Mouse (Mus musculus) heart, embryonic 16.5 days (tissue): ENCODE data around the gene Dlgap3. TPM values are rescaled to one million over a fixed set of nuclear protein-coding genes. Genes with fewer than 3 reads are reported as not detected.

ENCODE experiments used
- ATAC-seq: fragments of 200-750 bp; cut with Nextera tagmentation; replicated peaks from 2 replicates; pipeline ENCODE4 v1.8.0; 2017; ENCODE audit warnings: moderate number of reproducible peaks; ENCODE audit not compliant: insufficient read depth, low FRiP score; ENCODE audit errors: extremely low read depth
- H3K27ac ChIP-seq: fragments of 300-500 bp; sonication (generic); 2 replicates; pipeline ENCODE4 v1.5.1; 2014; ENCODE audit warnings: mild to moderate bottlenecking, low read length, control low read depth, moderate library complexity
- H3K27me3 ChIP-seq: fragments of 300-500 bp; sonication (generic); 2 replicates; pipeline ENCODE4 v1.6.1; 2014; ENCODE audit warnings: low read length, mixed read lengths; ENCODE audit not compliant: control insufficient read depth, insufficient read depth
- H3K36me3 ChIP-seq: fragments of 300-500 bp; sonication (generic); 2 replicates; pipeline ENCODE4 v1.6.1; 2014; ENCODE audit not compliant: control insufficient read depth, insufficient read depth
- H3K4me1 ChIP-seq: fragments of 300-500 bp; sonication (generic); 2 replicates; pipeline ENCODE4 v1.6.1; 2014; ENCODE audit warnings: low read length, mixed read lengths; ENCODE audit not compliant: control insufficient read depth, insufficient read depth
- H3K4me2 ChIP-seq: fragments of 300-500 bp; sonication (generic); 2 replicates; pipeline ENCODE4 v1.6.1; 2014; ENCODE audit warnings: low read depth, mild to moderate bottlenecking, control low read depth, low read length
- H3K4me3 ChIP-seq: fragments of 300-500 bp; sonication (generic); 2 replicates; pipeline ENCODE4 v1.5.1; 2014; ENCODE audit warnings: mild to moderate bottlenecking, control low read depth, low read length
- H3K9ac ChIP-seq: fragments of 300-500 bp; sonication (generic); 2 replicates; pipeline ENCODE4 v1.6.1; 2014; ENCODE audit warnings: low read length, control low read depth
- H3K9me3 ChIP-seq: fragments of 300-500 bp; sonication (generic); replicated peaks from 2 replicates; pipeline ENCODE4 v1.6.1; 2016; ENCODE audit warnings: low read length; ENCODE audit not compliant: control insufficient read depth
- WGBS: fragments of 180-500 bp; shearing (Covaris S2); extraction: QIAGEN DNeasy Blood & Tissue Kit; methylation state at CpG from one replicate; pipeline ENCODE4 v1.1.7; 2014; 5-methylcytosine and 5-hydroxymethylcytosine counted together
- polyA plus RNA-seq: library from polyadenylated mRNA; unstranded; fragments of >200 nt; fragmentation: Nextera tagmentation; extraction: Ambion mirVana; gene quantifications from 2 replicates; pipeline ENCODE4 v1.2.1, GENCODE M21; 2015

Dlgap3 gene
- polyA plus RNA-seq, 1 experiment from 2014 or later, result 0.39 TPM

DNA sequence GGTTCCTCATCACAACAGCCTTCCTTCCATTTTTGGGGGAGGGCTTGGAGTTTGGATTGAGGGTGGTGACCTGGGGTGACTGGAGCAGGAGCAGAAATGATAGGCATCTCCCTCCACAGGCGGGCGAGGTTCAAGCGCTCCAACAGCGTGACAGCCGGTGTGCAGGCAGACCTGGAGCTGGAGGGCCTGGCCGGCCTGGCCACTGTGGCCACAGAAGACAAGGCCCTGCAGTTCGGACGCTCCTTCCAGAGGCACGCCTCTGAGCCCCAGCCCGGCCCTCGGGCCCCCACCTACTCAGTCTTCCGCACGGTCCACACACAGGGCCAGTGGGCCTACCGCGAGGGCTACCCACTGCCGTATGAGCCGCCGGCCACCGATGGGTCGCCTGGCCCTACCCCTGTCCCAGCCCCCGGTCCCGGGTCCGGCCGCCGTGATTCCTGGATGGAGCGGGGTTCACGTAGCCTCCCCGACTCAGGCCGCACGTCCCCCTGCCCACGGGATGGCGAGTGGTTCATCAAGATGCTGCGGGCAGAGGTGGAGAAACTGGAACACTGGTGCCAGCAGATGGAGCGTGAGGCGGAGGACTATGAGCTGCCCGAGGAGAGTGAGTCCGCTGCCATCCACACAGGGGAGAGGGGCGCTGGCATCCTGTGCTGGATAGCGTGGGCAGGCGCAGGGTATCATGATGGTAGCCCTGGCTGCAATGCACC is 64.6 kb downstream of the Dlgap3 start:
- Histone ChIP-seq H3K27ac (no peak overlapping the region), H3K4me2 (no peak overlapping the region), H3K4me3 (no peak overlapping the region), H3K4me1 (peaks cover 5% of the 10 kb centered on the region), H3K9ac (no peak overlapping the region), H3K36me3 (no peaks in the 10 kb centered on the region), H3K9me3 (no peaks in the 10 kb centered on the region), H3K27me3 (peaks cover 33% of the 10 kb centered on the region)
- ATAC-seq, result no peak
- WGBS, result 79% methylated on average over 40 of the region's 40 CpGs

DNA sequence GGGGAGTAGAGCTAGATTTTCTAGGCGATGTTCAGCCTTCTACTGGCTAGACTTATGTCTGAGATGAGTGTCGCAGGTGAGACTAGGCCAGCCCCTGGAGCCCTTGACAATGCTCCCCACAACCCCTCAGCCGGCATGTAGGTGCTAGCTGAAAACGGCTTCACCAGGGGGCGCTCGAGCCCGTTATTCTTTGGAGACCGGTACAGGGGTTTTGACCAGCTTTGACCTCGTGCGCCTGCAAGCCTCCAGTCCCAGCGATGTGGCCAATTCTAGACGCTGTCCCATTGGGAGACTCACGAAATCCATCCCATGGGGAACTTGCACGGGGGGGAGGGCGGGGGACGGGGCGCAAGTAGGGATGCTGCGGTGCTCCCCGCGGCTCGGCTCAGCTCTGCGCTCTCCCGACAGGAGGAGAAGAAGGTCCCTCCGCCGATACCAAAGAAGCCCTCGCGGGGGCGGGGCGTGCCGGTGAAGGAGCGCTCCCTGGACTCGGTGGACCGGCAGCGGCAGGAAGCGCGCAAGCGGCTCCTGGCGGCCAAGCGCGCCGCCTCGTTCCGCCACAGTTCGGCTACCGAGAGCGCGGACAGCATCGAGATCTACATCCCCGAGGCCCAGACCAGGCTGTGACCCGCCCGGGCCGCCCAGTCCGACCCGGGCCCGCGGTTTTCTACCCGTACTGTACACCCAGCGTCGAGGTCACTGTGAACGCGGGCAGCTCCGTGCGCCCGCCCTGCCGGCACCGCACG is 66.9 kb downstream of the Dlgap3 start:
- WGBS, result under 1% methylated on average over 67 of the region's 67 CpGs
- ATAC-seq, result peak; percentile 75
- peaks cover 37% of the 10 kb centered on the region for H3K27me3 ChIP-seq

DNA sequence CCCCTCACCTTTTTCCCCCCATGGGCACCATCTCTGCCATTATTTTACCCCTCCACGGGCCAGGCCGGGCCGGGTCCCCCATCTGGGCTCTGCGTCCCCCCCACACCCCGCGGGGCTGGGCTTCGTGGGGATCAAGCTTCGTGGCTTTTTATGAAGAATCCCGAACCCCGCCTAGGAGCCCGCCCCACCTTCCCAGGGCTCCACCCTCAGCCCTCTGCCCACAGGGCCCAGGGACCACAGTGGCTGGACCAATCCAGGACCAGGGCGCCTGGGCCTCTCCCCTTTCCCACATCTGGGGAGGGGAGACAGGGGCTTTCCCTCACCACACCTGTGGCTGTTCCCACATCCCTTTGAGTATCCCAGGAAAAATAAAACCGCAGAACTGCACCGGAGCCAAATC is 67.6 kb downstream of the Dlgap3 start:
- Histone ChIP-seq H3K27ac (no peak overlapping the region), H3K9me3 (no peaks in the 10 kb centered on the region), H3K4me3 (peak overlapping the region; percentile 64), H3K9ac (peak overlapping the region; percentile 70), H3K4me1 (peaks cover 5% of the 10 kb centered on the region), H3K36me3 (no peaks in the 10 kb centered on the region), H3K27me3 (peaks cover 37% of the 10 kb centered on the region), H3K4me2 (peak overlapping the region; percentile 99)
- ATAC-seq, result no peak
- 5% methylated on average over 14 of the region's 14 CpGs for WGBS

More for the DNA sequence above, 66.9 kb downstream of the Dlgap3 start:
- no peaks in the 10 kb centered on the region for H3K36me3 ChIP-seq
- peaks cover 5% of the 10 kb centered on the region for H3K4me1 ChIP-seq
- H3K9me3 ChIP-seq, result no peaks in the 10 kb centered on the region
- peak overlapping the region; percentile 99 for H3K4me2 ChIP-seq
- no peak overlapping the region for H3K27ac ChIP-seq
- peak overlapping the region; percentile 70 for H3K9ac ChIP-seq
- peak overlapping the region; percentile 64 for H3K4me3 ChIP-seq

DNA sequence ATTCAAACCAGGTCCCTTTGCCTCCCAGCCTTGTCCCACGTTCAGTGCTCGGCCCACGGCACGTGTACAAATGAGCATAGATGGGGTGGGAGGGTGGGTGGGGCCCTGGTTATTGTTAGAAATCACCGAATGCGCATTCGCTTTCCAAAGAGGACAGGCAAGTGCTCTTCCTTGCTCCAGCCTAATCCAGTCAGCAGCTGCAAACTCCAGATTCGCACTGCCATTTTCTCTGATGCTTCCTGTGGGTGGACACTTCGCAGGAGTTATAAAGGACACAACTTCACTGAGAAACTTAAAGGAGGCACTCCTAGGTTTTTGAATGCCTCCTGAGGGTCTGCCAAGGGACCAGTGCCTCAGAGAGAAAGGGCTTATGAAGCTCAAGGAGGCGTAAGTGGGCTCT is 68.3 kb downstream of the Dlgap3 start:
- H3K27ac ChIP-seq, result no peak overlapping the region
- peaks cover 5% of the 10 kb centered on the region for H3K4me1 ChIP-seq
- no peak overlapping the region for H3K4me2 ChIP-seq
- no peaks in the 10 kb centered on the region for H3K9me3 ChIP-seq
- no peak overlapping the region for H3K4me3 ChIP-seq
- no peaks in the 10 kb centered on the region for H3K36me3 ChIP-seq
- ATAC-seq, result no peak
- 63% methylated on average over 10 of the region's 10 CpGs for WGBS
- no peak overlapping the region for H3K9ac ChIP-seq
- peaks cover 37% of the 10 kb centered on the region for H3K27me3 ChIP-seq

DNA sequence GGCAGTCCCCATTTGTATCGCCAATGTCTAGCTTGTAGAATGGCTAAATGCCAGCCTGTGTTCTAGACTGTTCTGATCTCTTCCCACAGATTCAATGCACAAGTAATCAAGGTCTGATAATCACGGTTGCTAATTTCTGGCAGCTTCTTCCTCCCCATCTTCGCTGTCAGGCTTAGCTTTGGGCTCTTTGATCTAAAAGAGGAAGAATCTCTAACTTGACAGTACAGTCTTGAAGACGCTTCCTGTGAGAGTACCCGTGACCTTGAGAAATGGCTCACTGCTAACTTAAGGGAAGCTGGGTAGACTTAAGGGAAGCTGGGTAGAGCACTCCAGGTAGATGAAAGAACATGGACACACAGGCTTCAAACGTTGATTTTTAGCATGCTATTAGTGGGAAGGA is 73.7 kb downstream of the Dlgap3 start:
- H3K9ac ChIP-seq, result no peak overlapping the region
- H3K4me2 ChIP-seq, result no peak overlapping the region
- 45% methylated on average over 6 of the region's 6 CpGs for WGBS
- peaks cover 11% of the 10 kb centered on the region for H3K4me1 ChIP-seq
- no peak overlapping the region for H3K27ac ChIP-seq
- H3K4me3 ChIP-seq, result no peak overlapping the region
- peaks cover 12% of the 10 kb centered on the region for H3K27me3 ChIP-seq
- ATAC-seq, result no peak
- peaks cover 5% of the 10 kb centered on the region for H3K36me3 ChIP-seq
- no peaks in the 10 kb centered on the region for H3K9me3 ChIP-seq

DNA sequence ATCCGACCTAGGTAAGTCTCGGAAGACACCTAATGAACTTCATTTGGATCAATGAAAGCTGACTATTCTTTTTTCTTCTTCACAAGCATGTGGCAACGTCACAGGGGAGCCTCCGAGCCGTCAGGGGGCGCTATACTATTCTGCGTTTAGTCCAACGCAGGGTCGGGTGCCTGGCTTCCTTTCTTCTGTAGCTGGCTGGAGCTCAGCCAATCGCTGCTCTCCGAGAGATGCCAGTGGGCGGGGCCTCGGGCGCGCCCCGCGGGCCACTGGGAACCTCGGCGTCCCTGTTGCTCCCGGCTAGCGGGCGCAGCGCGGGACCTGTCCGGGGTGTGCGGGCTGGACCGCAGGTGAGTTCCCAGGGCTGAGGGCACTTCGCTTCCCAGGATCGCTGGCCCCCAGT is 74.5 kb downstream of the Dlgap3 start, which contains the start of gene Smim12:
TSS of gene Smim12 (plus strand) at position 233 of the 400 bp plus-strand sequence.
- Histone ChIP-seq H3K27ac (peak within 1 kb of the TSS; percentile 59; the same call in 1 of the 2 replicates), H3K27me3 (peaks cover 4% of the 10 kb centered on the region), H3K36me3 (peaks cover 11% of the 10 kb centered on the region), H3K4me2 (peak within 1 kb of the TSS; percentile 95), H3K9ac (peak within 1 kb of the TSS; percentile 98), H3K9me3 (no peaks in the 10 kb centered on the region), H3K4me1 (peaks cover 11% of the 10 kb centered on the region), H3K4me3 (peak within 1 kb of the TSS; percentile 99)
- ATAC-seq, result peak; percentile 98
- WGBS, result under 1% methylated on average over 29 of the region's 29 CpGs

DNA sequence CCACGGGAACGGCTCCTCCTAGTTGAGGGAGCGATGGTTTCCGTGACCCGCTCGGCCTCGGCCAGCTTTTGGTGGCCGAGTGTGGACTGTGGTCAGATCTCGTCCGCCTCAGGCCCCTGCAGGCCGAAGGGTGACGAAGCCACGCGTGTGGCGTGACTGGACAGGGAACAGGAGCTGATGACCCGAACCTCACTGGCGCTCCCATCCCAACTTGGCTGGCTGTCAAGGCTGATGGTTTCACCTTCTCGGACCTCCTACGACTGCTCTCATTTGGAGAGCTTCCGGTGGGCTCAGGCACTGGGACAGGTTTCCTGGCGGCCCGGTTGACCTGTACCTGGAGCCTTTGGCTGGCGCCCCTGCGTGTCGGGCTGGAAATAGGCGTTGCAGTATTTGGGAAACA is 74.9 kb downstream of the Dlgap3 start:
- Histone ChIP-seq H3K27me3 (peaks cover 3% of the 10 kb centered on the region), H3K27ac (peak overlapping the region; percentile 59; the same call in 1 of the 2 replicates), H3K9ac (peak overlapping the region; percentile 98), H3K4me2 (peak overlapping the region; percentile 95), H3K4me1 (peaks cover 11% of the 10 kb centered on the region), H3K9me3 (no peaks in the 10 kb centered on the region), H3K4me3 (peak overlapping the region; percentile 99), H3K36me3 (peaks cover 11% of the 10 kb centered on the region)
- ATAC-seq, result peak; percentile 53
- under 1% methylated on average over 26 of the region's 26 CpGs for WGBS

DNA sequence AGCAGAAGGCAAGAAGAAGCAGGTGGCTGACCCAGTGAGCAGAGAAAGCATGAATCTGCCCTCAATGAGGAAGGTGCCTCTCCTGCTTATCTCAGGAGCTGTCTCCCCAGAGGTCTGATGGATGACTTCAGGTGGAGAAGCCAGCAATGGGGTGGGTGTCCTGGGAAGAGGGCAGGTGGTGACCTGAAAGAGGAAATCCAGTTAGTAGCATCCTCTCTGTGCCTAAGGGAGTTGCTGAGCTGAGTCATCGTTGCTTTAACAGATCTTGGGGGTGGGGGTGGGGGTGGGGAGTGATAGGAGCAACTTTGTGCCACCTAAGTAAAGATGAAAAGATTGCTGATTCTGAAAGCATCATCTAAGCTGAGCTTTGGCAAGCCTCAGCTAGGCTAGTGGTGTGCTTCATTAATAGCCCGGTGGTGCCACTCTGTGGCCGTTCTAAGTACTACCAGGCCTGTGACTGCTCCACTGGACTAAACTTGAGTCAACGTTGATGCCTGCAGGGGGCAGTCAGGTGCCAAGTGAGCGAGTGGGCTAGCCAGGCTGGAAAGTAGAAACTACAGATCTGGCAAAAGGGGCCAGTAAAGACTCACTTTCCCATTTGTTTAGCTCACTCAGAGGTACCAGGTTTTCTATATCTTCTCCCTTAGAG is 80.8 kb downstream of the Dlgap3 start:
- H3K4me3 ChIP-seq, result no peak overlapping the region
- ATAC-seq, result peak; percentile 69
- H3K9me3 ChIP-seq, result 0 out of 2 replicates have a peak, but pooled peaks cover 5% of the 10 kb centered on the region
- no peak overlapping the region for H3K27ac ChIP-seq
- no peak overlapping the region for H3K4me2 ChIP-seq
- H3K4me1 ChIP-seq, result peaks cover 14% of the 10 kb centered on the region
- H3K36me3 ChIP-seq, result peaks cover 11% of the 10 kb centered on the region
- H3K9ac ChIP-seq, result no peak overlapping the region
- H3K27me3 ChIP-seq, result no peaks in the 10 kb centered on the region
- 1% methylated on average over 5 of the region's 5 CpGs for WGBS
